Mouse (Mus musculus) frontal cortex, adult 2 months (tissue): ENCODE results near the gene Prkch. TPM values are rescaled to one million over a fixed set of nuclear protein-coding genes. Genes with fewer than 3 reads are reported as not detected.
"Not testable (repeated sequence)": the region's sequence is repeated elsewhere in the genome, so short reads cannot be mapped to it uniquely, and the experiment has no call there.

Experiments used
- DNase-seq, 2 experiments: peaks; one replicate each; pipeline ENCODE4 v3.0.0; 2022; ENCODE audit warnings: low spot score in 1 of 2; ENCODE audit errors: extremely low spot score in 1 of 2
- polyA plus RNA-seq: library from polyadenylated mRNA; depleted of rRNA; stranded (reverse); fragments of >200 nt; gene quantifications from 2 replicates; pipeline ENCODE4 v1.2.3, GENCODE M21; 2012; rRNA removed

Prkch gene
- polyA plus RNA-seq, result 2.8 and 3.1 TPM in 2 replicates

DNA sequence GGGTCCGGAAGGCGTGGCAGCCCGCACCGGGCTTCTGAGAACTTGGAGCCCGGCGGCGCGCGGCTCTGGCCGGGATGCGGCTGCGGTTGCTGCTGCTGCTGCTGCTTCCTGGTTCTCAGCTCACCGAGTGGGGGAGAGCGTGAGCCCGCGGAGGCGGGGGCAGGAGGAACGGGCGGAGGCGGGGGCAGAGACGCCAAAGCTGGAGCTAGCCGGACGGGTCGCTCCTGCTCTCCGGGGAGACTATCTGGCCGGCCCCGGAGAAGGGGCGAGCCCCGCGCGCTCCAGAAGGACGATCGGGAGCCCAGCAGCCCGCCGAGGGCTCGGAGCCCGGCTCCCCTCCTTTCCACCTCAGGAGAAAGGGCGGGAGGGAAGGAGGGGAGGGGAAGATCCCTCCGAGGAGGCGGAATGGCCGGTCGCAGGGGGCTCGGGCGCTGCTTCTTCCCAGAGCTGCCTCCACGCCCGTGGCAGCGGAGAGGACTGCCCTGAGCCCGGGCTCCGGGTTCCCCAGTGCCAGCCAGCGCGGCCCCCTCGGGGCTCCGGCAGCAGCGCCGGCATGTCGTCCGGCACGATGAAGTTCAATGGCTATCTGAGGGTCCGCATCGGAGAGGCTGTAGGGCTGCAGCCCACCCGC, at the start of gene Prkch:
Gene Prkch, plus strand, starts transcription at position 187 of the 631 bp plus-strand sequence.
- DNase-seq, result peak in 1 of 2 experiments; percentile 67

- no peak for DNase-seq
Observed at GRCm38 (mm10) chr12:73537499-73538138, 47.0 kb upstream of the Prkch start.

DNA sequence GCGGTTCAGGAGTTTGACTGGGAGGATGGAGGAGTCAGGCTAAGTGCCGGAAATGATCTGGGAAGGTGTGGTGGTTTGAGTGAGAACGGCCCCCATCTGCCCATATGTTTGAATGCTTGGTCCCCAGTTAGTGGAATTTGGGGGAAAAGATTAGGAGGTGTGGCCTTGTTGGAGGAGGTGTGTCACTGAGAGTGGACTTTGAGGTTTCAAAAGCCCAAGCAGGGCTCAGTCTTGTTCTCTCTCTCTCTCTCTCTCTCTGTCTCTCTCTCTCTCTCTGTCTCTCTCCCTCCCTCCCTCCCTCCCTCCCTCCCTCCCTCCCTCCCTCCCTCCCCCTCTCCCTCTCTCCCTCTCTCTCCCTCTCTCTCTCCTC, 46.5 kb upstream of the Prkch start:
- DNase-seq, result not testable (repeated sequence)

DNA sequence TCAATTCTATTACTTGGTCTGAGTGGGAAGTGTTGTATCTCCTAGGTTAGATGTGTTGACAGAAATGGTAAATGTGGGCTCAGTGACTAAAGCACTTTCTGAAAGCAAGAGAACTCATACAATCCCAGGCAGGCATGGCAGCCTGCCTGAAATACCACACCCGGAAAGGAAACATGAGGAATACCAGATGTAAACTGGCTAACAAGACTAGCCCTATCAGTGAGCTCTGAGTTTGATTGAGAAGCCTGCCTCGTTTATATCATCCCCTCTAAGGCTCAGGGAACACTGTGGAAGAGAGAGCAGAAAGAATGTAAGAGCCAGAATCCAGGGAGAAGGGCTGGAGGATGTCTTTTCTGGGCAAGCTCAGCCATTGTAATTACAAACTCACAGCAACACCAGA, 45.4 kb upstream of the Prkch start:
- DNase-seq, result no peak

DNA sequence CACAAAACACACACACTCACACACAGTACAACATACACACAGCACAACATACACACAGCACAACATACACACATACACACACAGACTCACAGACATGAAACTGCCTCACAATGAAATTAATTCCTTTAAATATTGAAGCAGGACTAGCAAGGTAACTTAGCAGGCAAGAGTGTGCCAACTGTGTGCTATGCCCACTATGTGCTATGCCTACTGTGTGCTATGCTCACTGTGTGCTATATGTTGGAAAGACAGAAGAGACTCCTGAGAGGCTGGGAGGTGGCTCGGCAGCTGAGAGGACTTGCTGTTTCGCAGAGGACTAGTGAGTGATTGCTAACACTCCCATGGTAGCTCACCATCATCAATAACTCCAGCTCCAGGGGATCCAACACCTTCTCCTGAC, 44.2 kb upstream of the Prkch start:
- no peak for DNase-seq

- no peak for DNase-seq
Observed at GRCm38 (mm10) chr12:73543191-73543590, 41.4 kb upstream of the Prkch start.

DNA sequence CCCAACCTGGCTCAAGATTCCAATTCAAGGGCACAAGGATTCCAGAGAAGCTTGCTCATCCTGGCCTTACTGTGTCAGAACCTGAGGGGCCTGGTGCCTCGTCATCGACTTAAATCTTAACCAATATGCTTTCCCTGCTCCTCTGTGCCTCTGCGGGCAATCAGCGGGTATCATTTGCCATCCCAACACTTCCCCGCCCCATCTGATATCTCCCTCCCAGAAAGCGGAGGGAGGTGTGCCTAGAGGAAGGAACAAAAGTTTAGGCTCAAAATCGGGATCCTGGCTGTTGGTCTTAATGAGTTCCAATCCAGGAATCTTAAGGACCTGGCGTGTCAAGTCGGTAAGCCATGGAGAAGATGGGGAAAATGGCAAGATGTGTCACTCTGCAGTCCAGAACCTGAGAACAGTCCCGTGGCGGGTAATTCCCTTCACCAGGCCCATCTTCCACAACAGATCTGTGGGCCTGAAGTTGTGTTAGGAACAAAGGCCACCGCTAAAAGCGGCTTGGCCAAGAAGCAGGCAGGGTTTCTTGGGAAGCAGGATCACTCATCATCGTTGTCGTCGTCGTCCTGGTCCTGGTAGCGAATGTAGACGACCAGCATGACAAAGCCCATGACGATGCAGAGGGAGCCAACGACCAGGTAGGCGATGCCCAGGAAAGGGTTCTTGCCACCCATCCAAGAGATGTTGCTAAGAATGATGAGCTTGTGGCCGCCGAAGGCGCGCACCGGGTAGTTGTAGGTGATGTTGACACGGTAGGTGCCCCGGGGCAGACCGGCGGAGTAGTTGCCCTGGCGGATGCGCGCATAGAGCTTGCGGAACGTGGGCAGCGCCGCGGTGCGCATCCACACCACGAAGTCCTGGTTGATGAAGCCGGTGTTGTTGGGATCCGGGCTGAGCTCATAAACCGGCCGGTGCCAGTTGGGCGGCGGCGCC, 39.6 kb upstream of the Prkch start:
- no peak for DNase-seq

- no peak for DNase-seq
Observed at GRCm38 (mm10) chr12:73545672-73546085, 38.9 kb upstream of the Prkch start.

GRCm38 (mm10) chr12:73546086-73546711, 38.4 kb upstream of the Prkch start, which contains the start of gene Tmem30b:
Tmem30b (minus strand) TSS chr12:73546392.
- no peak for DNase-seq

DNA sequence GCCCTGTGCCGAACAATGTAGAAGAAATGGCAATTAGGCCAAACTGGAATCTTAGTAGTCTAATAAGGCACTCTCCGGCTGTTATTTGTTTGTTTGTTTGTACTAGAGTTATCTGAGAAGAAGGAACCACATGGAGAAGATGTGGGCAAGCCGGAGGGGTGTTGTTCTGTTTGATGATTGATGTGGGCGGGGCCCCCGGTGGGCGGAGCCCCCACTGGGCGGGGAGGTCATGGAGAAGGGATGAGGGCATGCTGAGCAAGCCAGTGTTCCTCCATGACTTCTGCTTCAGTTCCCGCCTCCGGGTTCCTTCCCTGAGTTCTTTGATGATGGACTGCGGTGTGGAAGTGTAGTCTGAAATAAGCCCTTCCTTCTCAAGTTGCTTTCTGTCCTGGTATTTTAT, 37.0 kb upstream of the Prkch start:
- no peak for DNase-seq

DNA sequence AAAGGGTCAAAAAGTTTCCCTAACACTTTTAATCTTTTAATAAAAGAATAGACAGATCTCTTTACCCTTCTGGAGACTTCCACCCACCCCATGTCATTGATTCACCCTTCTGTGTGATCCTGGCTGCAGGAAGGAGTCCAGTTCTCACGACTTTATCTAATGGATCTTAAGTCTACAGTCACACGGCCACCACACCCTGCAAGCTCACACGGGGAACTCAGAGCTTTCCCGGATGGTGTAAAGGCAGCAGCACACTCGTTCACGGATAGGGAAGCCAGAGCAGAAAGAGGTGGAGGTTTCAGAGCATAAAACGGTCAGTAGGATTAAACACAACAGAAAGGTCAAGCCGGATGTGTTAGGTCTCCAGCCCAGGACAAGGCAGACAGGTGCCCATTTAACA, 36.3 kb upstream of the Prkch start:
- no peak for DNase-seq

GRCm38 (mm10) chr12:73554155-73554554, 30.4 kb upstream of the Prkch start:
- DNase-seq, result peak in 1 of 2 experiments; percentile 84

GRCm38 (mm10) chr12:73558525-73559195, 25.9 kb upstream of the Prkch start:
- peak; percentile 42 to 55 for DNase-seq

DNA sequence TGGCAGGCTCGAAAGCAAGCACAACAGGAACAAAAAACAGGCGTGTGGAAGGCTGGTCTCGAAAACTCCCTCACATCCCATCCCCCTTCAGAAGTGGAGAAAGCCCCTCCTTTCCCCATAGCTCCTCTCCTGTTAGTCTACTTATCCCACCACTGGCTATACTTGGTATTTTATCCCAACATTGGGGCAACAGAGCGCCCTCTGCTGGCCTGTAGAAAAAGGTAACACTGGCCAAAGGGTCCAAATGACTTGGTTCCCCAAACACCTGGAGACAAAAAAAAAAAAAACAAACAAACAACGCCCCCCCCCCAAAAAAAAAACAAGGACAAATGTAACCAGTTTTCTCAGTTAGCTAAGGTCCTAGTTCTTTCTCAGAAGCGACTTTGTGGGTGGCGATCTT, 24.5 kb upstream of the Prkch start:
- DNase-seq, result no peak

DNA sequence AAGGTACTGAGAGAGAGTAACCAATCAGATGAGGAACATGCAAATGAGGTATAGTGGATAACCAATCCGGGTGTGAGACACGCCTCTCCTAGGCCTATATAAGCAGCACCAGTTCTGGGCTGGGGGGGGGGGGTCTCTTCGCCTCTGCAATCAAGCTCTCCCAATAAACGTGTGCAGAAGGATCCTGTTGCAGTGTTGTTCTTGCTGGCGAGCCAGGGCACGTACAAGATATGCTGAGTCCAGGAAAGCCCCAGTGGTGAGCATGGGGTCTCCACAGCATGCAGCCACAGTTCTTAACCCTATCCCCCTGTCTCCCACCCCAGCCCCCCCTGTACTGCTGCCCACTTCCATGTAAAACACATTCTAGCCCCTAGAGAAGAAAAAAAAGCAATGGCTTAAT, 21.5 kb upstream of the Prkch start:
- not testable (repeated sequence) for DNase-seq

GRCm38 (mm10) chr12:73564176-73564575, 20.4 kb upstream of the Prkch start:
- DNase-seq, result no peak

DNA sequence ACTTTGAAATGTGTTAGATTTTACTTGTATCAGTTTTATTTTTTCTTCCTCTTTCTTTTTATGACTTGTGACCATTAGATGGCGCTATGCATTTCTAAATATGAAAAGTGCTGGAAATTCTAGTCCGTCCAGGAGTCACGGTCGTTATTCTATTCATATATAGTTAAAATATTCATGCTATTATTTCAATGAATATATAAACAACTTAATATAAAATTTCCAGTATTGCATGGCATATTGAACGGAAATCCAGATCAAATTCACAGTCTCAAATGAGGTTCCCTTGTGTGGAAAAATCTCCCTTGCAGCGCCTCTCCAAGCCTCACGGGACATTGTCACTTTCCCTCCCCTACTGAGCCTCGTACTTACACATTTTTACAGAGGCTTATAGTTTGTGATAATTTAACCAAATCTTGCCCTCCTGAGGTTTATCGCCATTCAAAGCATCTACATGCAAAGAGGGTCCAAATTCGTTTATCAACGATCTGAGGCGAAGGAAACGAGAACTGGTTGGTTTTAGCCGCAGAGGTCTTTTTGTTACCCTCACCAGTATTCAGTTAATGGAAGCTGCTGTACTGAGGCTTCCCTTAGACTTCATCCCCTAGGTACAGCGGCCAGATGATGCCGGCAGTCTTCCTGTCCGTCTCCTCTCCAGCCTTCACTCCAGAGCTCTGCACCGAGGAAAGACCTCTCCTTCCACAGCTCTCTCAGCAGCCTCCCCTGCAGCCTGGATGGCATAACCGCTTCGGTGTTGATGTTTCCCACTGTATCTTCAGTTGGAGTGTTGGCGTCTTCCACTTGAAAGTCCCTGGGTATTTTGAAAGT, 19.6 kb upstream of the Prkch start:
- peak in 1 of 2 experiments; percentile 77 for DNase-seq

DNA sequence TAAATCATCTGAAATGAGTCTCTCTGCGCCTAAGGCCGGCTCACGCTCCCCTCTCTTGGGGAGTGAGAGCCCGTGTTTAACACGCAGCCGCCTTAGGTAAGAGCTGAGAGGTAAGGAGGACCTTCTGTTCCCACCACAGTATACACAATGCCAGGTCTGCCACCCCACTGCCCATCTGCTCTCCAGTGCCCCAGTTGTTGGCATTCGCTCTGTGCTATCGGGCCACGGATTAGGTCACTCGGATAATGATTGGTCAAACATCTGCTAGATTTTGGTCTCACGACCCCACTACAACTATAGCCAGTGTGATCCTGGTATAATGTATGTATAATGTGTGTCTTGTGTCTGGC, 19.0 kb upstream of the Prkch start:
- no peak for DNase-seq

DNA sequence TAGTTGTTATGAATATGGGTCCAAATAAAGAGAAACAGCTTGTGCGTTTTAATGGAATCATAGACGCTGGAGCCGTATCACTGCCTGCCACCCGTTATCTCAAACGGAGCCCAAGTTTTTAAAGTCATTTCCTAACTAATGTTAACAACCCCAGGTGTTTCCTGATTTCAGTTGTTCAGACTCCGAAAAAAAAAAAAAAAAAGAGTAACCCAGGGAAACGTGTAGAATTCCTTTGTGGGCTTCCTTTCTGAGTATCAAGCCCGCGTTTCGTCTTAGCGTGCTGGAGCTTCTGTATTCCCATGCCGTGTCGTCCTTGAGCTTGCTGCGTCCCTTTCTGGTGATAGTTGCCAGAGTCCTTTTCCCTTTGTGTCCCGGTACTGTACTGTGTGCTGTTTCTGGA, 10.0 kb upstream of the Prkch start:
- DNase-seq, result no peak

- DNase-seq, result no peak
Observed at GRCm38 (mm10) chr12:73578141-73578540, 6.5 kb upstream of the Prkch start.
